Mouse (Mus musculus): ENCODE results near the gene Btaf1. TPM values are rescaled to one million over a fixed set of nuclear protein-coding genes. Genes with fewer than 3 reads are reported as not detected.

Gene Btaf1
- polyA plus RNA-seq, 2 experiments: 13.2 to 13.6 TPM

- Histone ChIP-seq H3K9me3 (ENCODE audit: control insufficient read depth, low read length) (no peaks in the 10 kb centered on the region), H3K9ac (ENCODE audit: low read depth, low read length, severe bottlenecking) (no peak overlapping the region), H3K4me2 (replicated peaks; ENCODE audit: low read depth, low read length, severe bottlenecking) (no peak overlapping the region), H3K27ac (replicated peaks; ENCODE audit: low read depth, low read length) (no peak overlapping the region), H3K36me3 (ENCODE audit: control insufficient read depth, insufficient read depth, low read length) (peaks cover 95% of the 10 kb centered on the region), H3K4me1 (ENCODE audit: control insufficient read depth, insufficient read depth, low read length) (no peaks in the 10 kb centered on the region), H3K27me3 (ENCODE audit: control insufficient read depth, insufficient read depth, low read length) (no peaks in the 10 kb centered on the region), H3K4me3 (replicated peaks; ENCODE audit: low read length) (no peak overlapping the region)
- DNase-seq (ENCODE audit: low spot score) (no peak), ATAC-seq (ENCODE audit: low FRiP score, low read depth) (no peak)
- WGBS: 81% methylated on average over 3 of the region's 3 CpGs
- no peak for TF ChIP-seq POLR2A (IDR thresholded peaks at IDR 0.05; ENCODE audit: borderline replicate concordance, extremely low read depth, insufficient read depth, insufficient read length)
Measured at GRCm38 (mm10) chr19:36887706-36888105, 38.2 kb upstream of the Btaf1 start.

- DNase-seq (ENCODE audit: low spot score): no peak
- Histone ChIP-seq H3K9me3 (ENCODE audit: control insufficient read depth, low read length) (no peaks in the 10 kb centered on the region), H3K9ac (ENCODE audit: low read depth, low read length, severe bottlenecking) (no peak overlapping the region), H3K27ac (replicated peaks; ENCODE audit: low read depth, low read length) (no peak overlapping the region), H3K27me3 (ENCODE audit: control insufficient read depth, insufficient read depth, low read length) (no peaks in the 10 kb centered on the region), H3K4me2 (replicated peaks; ENCODE audit: low read depth, low read length, severe bottlenecking) (no peak overlapping the region), H3K36me3 (ENCODE audit: control insufficient read depth, insufficient read depth, low read length) (peaks cover 73% of the 10 kb centered on the region), H3K4me1 (ENCODE audit: control insufficient read depth, insufficient read depth, low read length) (no peaks in the 10 kb centered on the region), H3K4me3 (replicated peaks; ENCODE audit: low read length) (no peak overlapping the region)
- 91% methylated on average over 3 of the region's 3 CpGs for WGBS
- no peak for ATAC-seq (ENCODE audit: low FRiP score, low read depth)
- TF ChIP-seq POLR2A (IDR thresholded peaks at IDR 0.05; ENCODE audit: borderline replicate concordance, extremely low read depth, insufficient read depth, insufficient read length): no peak
Measured at GRCm38 (mm10) chr19:36891746-36892145, 34.1 kb upstream of the Btaf1 start.

GRCm38 (mm10) chr19:36896791-36897569 is 28.9 kb upstream of the Btaf1 start:
- Histone ChIP-seq H3K27ac (replicated peaks; ENCODE audit: low read depth, low read length) (no peak overlapping the region), H3K9ac (ENCODE audit: low read depth, low read length, severe bottlenecking) (no peak overlapping the region), H3K4me2 (replicated peaks; ENCODE audit: low read depth, low read length, severe bottlenecking) (no peak overlapping the region)

GRCm38 (mm10) chr19:36897778-36898177 is 28.1 kb upstream of the Btaf1 start:
- H3K9me3 ChIP-seq (ENCODE audit: control insufficient read depth, low read length): no peaks in the 10 kb centered on the region
- no peak for TF ChIP-seq POLR2A (IDR thresholded peaks at IDR 0.05; ENCODE audit: borderline replicate concordance, extremely low read depth, insufficient read depth, insufficient read length)
- DNase-seq (ENCODE audit: low spot score): no peak
- 43% methylated on average over 9 of the region's 9 CpGs for WGBS
- H3K4me2 ChIP-seq (replicated peaks; ENCODE audit: low read depth, low read length, severe bottlenecking): no peak overlapping the region
- H3K4me3 ChIP-seq (replicated peaks; ENCODE audit: low read length): no peak overlapping the region
- H3K27me3 ChIP-seq (ENCODE audit: control insufficient read depth, insufficient read depth, low read length): no peaks in the 10 kb centered on the region
- H3K4me1 ChIP-seq (ENCODE audit: control insufficient read depth, insufficient read depth, low read length): no peaks in the 10 kb centered on the region
- ATAC-seq (ENCODE audit: low FRiP score, low read depth): no peak
- H3K9ac ChIP-seq (ENCODE audit: low read depth, low read length, severe bottlenecking): no peak overlapping the region
- peaks cover 17% of the 10 kb centered on the region for H3K36me3 ChIP-seq (ENCODE audit: control insufficient read depth, insufficient read depth, low read length)
- H3K27ac ChIP-seq (replicated peaks; ENCODE audit: low read depth, low read length): no peak overlapping the region

More at GRCm38 (mm10) chr19:36896791-36897569, 28.9 kb upstream of the Btaf1 start:
- WGBS: 16% methylated on average over 10 of the region's 10 CpGs
- no peaks in the 10 kb centered on the region for H3K27me3 ChIP-seq (ENCODE audit: control insufficient read depth, insufficient read depth, low read length)
- no peak for ATAC-seq (ENCODE audit: low FRiP score, low read depth)
- H3K4me3 ChIP-seq (replicated peaks; ENCODE audit: low read length): no peak overlapping the region
- no peaks in the 10 kb centered on the region for H3K4me1 ChIP-seq (ENCODE audit: control insufficient read depth, insufficient read depth, low read length)
- no peak for DNase-seq (ENCODE audit: low spot score)
- H3K36me3 ChIP-seq (ENCODE audit: control insufficient read depth, insufficient read depth, low read length): peaks cover 24% of the 10 kb centered on the region
- no peaks in the 10 kb centered on the region for H3K9me3 ChIP-seq (ENCODE audit: control insufficient read depth, low read length)
- no peak for TF ChIP-seq POLR2A (IDR thresholded peaks at IDR 0.05; ENCODE audit: borderline replicate concordance, extremely low read depth, insufficient read depth, insufficient read length)

- no peak overlapping the region for H3K4me3 ChIP-seq (replicated peaks; ENCODE audit: low read length)
- H3K36me3 ChIP-seq (ENCODE audit: control insufficient read depth, insufficient read depth, low read length): no peaks in the 10 kb centered on the region
- WGBS: 40% methylated on average over 7 of the region's 7 CpGs
- no peaks in the 10 kb centered on the region for H3K4me1 ChIP-seq (ENCODE audit: control insufficient read depth, insufficient read depth, low read length)
- H3K27me3 ChIP-seq (ENCODE audit: control insufficient read depth, insufficient read depth, low read length): no peaks in the 10 kb centered on the region
- DNase-seq (ENCODE audit: low spot score) (no peak), ATAC-seq (ENCODE audit: low FRiP score, low read depth) (no peak)
- peak overlapping the region; percentile 72 for H3K4me2 ChIP-seq (replicated peaks; ENCODE audit: low read depth, low read length, severe bottlenecking)
- no peak overlapping the region for H3K27ac ChIP-seq (replicated peaks; ENCODE audit: low read depth, low read length)
- H3K9ac ChIP-seq (ENCODE audit: low read depth, low read length, severe bottlenecking): no peak overlapping the region
- no peak for TF ChIP-seq POLR2A (IDR thresholded peaks at IDR 0.05; ENCODE audit: borderline replicate concordance, extremely low read depth, insufficient read depth, insufficient read length)
- H3K9me3 ChIP-seq (ENCODE audit: control insufficient read depth, low read length): no peaks in the 10 kb centered on the region
Measured at GRCm38 (mm10) chr19:36903377-36903776, 22.5 kb upstream of the Btaf1 start.

Measured in limb, embryonic 14.5 days (tissue).